11 mouse cellular contexts compared by ENCODE assay signal in the genomic region with DNA sequence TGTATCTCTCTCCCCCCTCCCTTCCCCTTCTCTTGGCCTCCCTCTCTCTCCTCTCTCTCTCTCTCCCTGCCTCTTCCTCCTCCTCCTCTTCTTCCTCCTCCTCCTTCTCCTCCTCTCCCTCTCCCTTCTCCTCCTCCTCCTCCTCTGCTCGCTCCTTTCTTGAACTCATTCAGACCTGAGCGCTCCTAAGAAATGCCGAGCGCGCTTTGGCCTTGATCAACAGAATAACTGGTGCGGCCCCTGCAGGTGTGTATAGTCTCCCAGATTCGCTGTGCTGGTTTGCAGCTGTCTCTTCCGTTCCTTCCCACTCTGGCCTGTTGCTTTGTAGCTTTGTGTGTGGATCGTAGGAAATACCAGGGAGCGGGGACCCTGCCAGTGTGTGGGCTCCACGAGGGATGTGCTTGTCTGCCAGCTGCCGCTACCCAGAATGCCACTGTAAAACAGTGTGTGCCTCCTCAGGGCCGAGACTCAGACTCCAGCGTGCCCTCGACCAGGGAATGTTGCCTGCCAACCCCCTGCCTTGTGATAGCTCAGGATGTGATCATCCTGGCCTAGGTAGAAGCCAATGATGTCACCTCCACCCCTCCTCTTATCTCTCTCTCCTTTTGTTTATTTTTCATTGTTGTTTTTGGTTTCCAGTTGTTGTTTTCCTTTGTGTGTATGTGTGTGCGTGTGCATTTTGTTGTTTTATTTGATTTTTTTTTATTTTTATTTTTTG.
DNase-seq lines count a peak whose midpoint lies in the region; ATAC-seq and TF ChIP-seq lines count a peak whose summit lies in the region.
"Had no signal": no experiment of that assay in that cellular context is flagged by ENCODE, and none has a peak within 500 bp of the region (broad histone marks: within the 10 kb centered on the region; RNA-seq: fewer than 3 reads in every experiment).

No protein-coding gene starts in this region.

- H3K4me1 ChIP-seq in hindbrain, postnatal 0 days (ENCODE audit: insufficient read depth, low read length) = no peaks in the 10 kb centered on the region
- peaks cover 10% of the 10 kb centered on the region for H3K4me1 ChIP-seq in hindbrain, embryonic 13.5 days (replicated peaks)
- no peaks in the 10 kb centered on the region for H3K4me1 ChIP-seq in forebrain, embryonic 14.5 days (ENCODE audit: control insufficient read depth, insufficient read depth, low read length)
- H3K4me1 ChIP-seq in midbrain, embryonic 15.5 days = peaks cover 23% of the 10 kb centered on the region

- ATAC-seq in hindbrain, postnatal 0 days = 0 out of 2 replicates have a peak, but pooled peaks have one; percentile 38
- no peak for ATAC-seq in hindbrain, embryonic 13.5 days (ENCODE audit: low FRiP score)
- no peak for ATAC-seq in forebrain, embryonic 14.5 days
- ATAC-seq in midbrain, embryonic 15.5 days (replicated peaks) = 0 out of 2 replicates have a peak, but pooled peaks have one; percentile 12

- H3K9ac ChIP-seq in hindbrain, postnatal 0 days (replicated peaks; ENCODE audit: low read length) = no peak overlapping the region
- no peak overlapping the region for H3K9ac ChIP-seq in hindbrain, embryonic 13.5 days
- H3K9ac ChIP-seq in forebrain, embryonic 14.5 days (ENCODE audit: low read length) = no peak overlapping the region
- no peak overlapping the region for H3K9ac ChIP-seq in midbrain, embryonic 15.5 days

- no peak overlapping the region for H3K4me2 ChIP-seq in hindbrain, postnatal 0 days (ENCODE audit: low read depth, low read length)
- no peak overlapping the region for H3K4me2 ChIP-seq in hindbrain, embryonic 13.5 days
- no peak overlapping the region for H3K4me2 ChIP-seq in forebrain, embryonic 14.5 days (ENCODE audit: low read length)
- no peak overlapping the region for H3K4me2 ChIP-seq in midbrain, embryonic 15.5 days

- DNase-seq in hindbrain, postnatal 0 days (ENCODE audit: low spot score) = peak; percentile 18
- peak; percentile 64 for DNase-seq in MEL-GATA-1-ER (ENCODE audit: extremely low read depth, low read depth)
- DNase-seq in forebrain, embryonic 14.5 days (ENCODE audit: low spot score) = peak; percentile 51
- DNase-seq in left cerebral cortex, postnatal 25 days (ENCODE audit: low spot score in 2 of 2) = no peak
- no peak for DNase-seq in layer of hippocampus, adult 18-20 months (ENCODE audit: low spot score in 2 of 2)
- DNase-seq in cerebellum, adult 9-11 months = no peak
- DNase-seq: adrenal gland, postnatal 10 days; thymus, postnatal 36 days had no signal

- H3K4me3 ChIP-seq in hindbrain, postnatal 0 days (ENCODE audit: low read length) = no peak overlapping the region
- no peak overlapping the region for H3K4me3 ChIP-seq in hindbrain, embryonic 13.5 days
- no peak overlapping the region for H3K4me3 ChIP-seq in forebrain, embryonic 14.5 days (ENCODE audit: low read depth, low read length)
- H3K4me3 ChIP-seq in midbrain, embryonic 15.5 days = no peak overlapping the region

- no peaks in the 10 kb centered on the region for H3K36me3 ChIP-seq in hindbrain, postnatal 0 days (ENCODE audit: insufficient read depth, low read length)
- no peaks in the 10 kb centered on the region for H3K36me3 ChIP-seq in hindbrain, embryonic 13.5 days
- no peaks in the 10 kb centered on the region for H3K36me3 ChIP-seq in forebrain, embryonic 14.5 days (ENCODE audit: control insufficient read depth, insufficient read depth, low read length)
- no peaks in the 10 kb centered on the region; the same call in 1 of the 2 replicates for H3K36me3 ChIP-seq in midbrain, embryonic 15.5 days (replicated peaks)

- H3K9me3 ChIP-seq in hindbrain, postnatal 0 days (ENCODE audit: low read length) = no peaks in the 10 kb centered on the region
- H3K9me3 ChIP-seq in hindbrain, embryonic 13.5 days = no peaks in the 10 kb centered on the region
- no peaks in the 10 kb centered on the region for H3K9me3 ChIP-seq in forebrain, embryonic 14.5 days (replicated peaks; ENCODE audit: control insufficient read depth, low read length)
- no peaks in the 10 kb centered on the region for H3K9me3 ChIP-seq in midbrain, embryonic 15.5 days

- no peaks in the 10 kb centered on the region for H3K27me3 ChIP-seq in hindbrain, postnatal 0 days (ENCODE audit: insufficient read depth, low read length)
- H3K27me3 ChIP-seq in hindbrain, embryonic 13.5 days = 0 out of 2 replicates have a peak, but pooled peaks cover 8% of the 10 kb centered on the region
- H3K27me3 ChIP-seq in forebrain, embryonic 14.5 days (replicated peaks; ENCODE audit: control insufficient read depth, insufficient read depth, low read length) = 0 out of 2 replicates have a peak, but pooled peaks cover 12% of the 10 kb centered on the region
- no peaks in the 10 kb centered on the region for H3K27me3 ChIP-seq in midbrain, embryonic 15.5 days (replicated peaks)

- intact Hi-C loops in left cerebral cortex, postnatal 25 days (cut with DNase I) = no loop called here

- 58% methylated on average over 16 of the region's 16 CpGs for WGBS in hindbrain, postnatal 0 days
- 67% methylated on average over 16 of the region's 16 CpGs for WGBS in hindbrain, embryonic 13.5 days
- 68% methylated on average over 16 of the region's 16 CpGs for WGBS in forebrain, embryonic 14.5 days
- 46% methylated on average over 16 of the region's 16 CpGs for WGBS in midbrain, embryonic 15.5 days

- no peak for TF ChIP-seq CTCF in hindbrain, postnatal 0 days (IDR thresholded peaks at IDR 0.05; ENCODE audit: low read depth)

- H3K27ac ChIP-seq in hindbrain, postnatal 0 days = no peak overlapping the region
- no peak overlapping the region for H3K27ac ChIP-seq in hindbrain, embryonic 13.5 days
- H3K27ac ChIP-seq in forebrain, embryonic 14.5 days (ENCODE audit: low read depth, low read length) = no peak overlapping the region
- peak overlapping the region; percentile 76 for H3K27ac ChIP-seq in midbrain, embryonic 15.5 days
- H3K27ac ChIP-seq: macrophage had no signal

Comparison
In these comparisons a context has a peak if more than half of its experiments do, and no peak if none do; other contexts are left out.
1. ATAC-seq: peak in hindbrain, postnatal 0 days (single experiment) and midbrain, embryonic 15.5 days (single experiment); none in hindbrain, embryonic 13.5 days (single experiment) and forebrain, embryonic 14.5 days (single experiment).
2. DNase-seq: peak in hindbrain, postnatal 0 days (single experiment), MEL-GATA-1-ER (single experiment) and forebrain, embryonic 14.5 days (single experiment); none in left cerebral cortex, postnatal 25 days (0 of 2), layer of hippocampus, adult 18-20 months (0 of 2) and cerebellum, adult 9-11 months (single experiment).